10 mouse cellular contexts compared by ENCODE assay signal in genomic region chr5:66889337-66889736, GRCm38 (mm10).
A peak's percentile ranks its signal among the peaks of the same experiment; 100 is the strongest.
DNase-seq lines count a peak whose midpoint lies in the region; ATAC-seq and TF ChIP-seq lines count a peak whose summit lies in the region.
"Had no signal": no experiment of that assay in that cellular context is flagged by ENCODE, and none has a peak within 500 bp of the region (broad histone marks: within the 10 kb centered on the region; RNA-seq: fewer than 3 reads in every experiment).

No protein-coding gene starts in this region.

- no peaks in the 10 kb centered on the region for H3K27me3 ChIP-seq in intestine, postnatal 0 days (replicated peaks; ENCODE audit: control insufficient read depth, insufficient read depth, low read length)
- H3K27me3 ChIP-seq: megakaryocyte, embryonic 14.5 days had no signal

- TF ChIP-seq CTCF in intestine, postnatal 0 days (IDR thresholded peaks at IDR 0.05; ENCODE audit: low read depth), result no peak

- WGBS in intestine, postnatal 0 days, result 92% methylated on average over 11 of the region's 11 CpGs

- no peaks in the 10 kb centered on the region for H3K4me1 ChIP-seq in intestine, postnatal 0 days (replicated peaks; ENCODE audit: control insufficient read depth, insufficient read depth, low read length)
- H3K4me1 ChIP-seq: megakaryocyte, embryonic 14.5 days had no signal

- no peaks in the 10 kb centered on the region for H3K36me3 ChIP-seq in intestine, postnatal 0 days (ENCODE audit: control insufficient read depth, insufficient read depth)

- no peak overlapping the region for H3K4me3 ChIP-seq in intestine, postnatal 0 days (ENCODE audit: low read depth, low read length)
- H3K4me3 ChIP-seq: erythroblast, embryonic 14.5 days; megakaryocyte, embryonic 14.5 days had no signal

- ATAC-seq in intestine, postnatal 0 days, result no peak

- H3K9me3 ChIP-seq in intestine, postnatal 0 days (ENCODE audit: control insufficient read depth), result no peaks in the 10 kb centered on the region

- H3K9ac ChIP-seq in intestine, postnatal 0 days (ENCODE audit: low read depth, low read length), result no peak overlapping the region

- no peak overlapping the region for H3K4me2 ChIP-seq in intestine, postnatal 0 days (replicated peaks; ENCODE audit: low read depth)

- DNase-seq in left cerebral cortex, adult 18-20 months (ENCODE audit: low spot score in 2 of 2), result peak; percentile 35 to 47
- no peak for DNase-seq in left cerebral cortex, adult 11 months (ENCODE audit: low spot score)
- peak; percentile 70 to 76 for DNase-seq in cerebellum, postnatal 10 days
- peak; percentile 59 to 66 for DNase-seq in layer of hippocampus, adult 8-10 months (ENCODE audit: low spot score in 2 of 2)
- peak; percentile 85 to 90 for DNase-seq in right cerebral cortex, postnatal 10 days (ENCODE audit: low spot score in 2 of 2)
- DNase-seq in gastrocnemius, postnatal 25 days, result no peak
- no peak for DNase-seq in embryo, embryonic 9.5 days (ENCODE audit: extremely low spot score)

- no peak overlapping the region for H3K27ac ChIP-seq in intestine, postnatal 0 days (ENCODE audit: low read depth, low read length)

Comparison
In these comparisons a context has a peak if more than half of its experiments do, and no peak if none do; other contexts are left out.
1. DNase-seq: peak in left cerebral cortex, adult 18-20 months (2 of 2), cerebellum, postnatal 10 days (2 of 2), layer of hippocampus, adult 8-10 months (2 of 2) and right cerebral cortex, postnatal 10 days (2 of 2); none in left cerebral cortex, adult 11 months (single experiment), gastrocnemius, postnatal 25 days (single experiment) and embryo, embryonic 9.5 days (single experiment).